Mouse (Mus musculus) erythroblast, adult 5-6 weeks (primary cell): ENCODE data around the gene Nans. TPM values are rescaled to one million over a fixed set of nuclear protein-coding genes. Genes with fewer than 3 reads are reported as not detected.

Experiments
- ATAC-seq: replicated peaks from 2 replicates; pipeline ENCODE4 v1.8.0; 2016; ENCODE audit warnings: moderate number of reproducible peaks, mild to moderate bottlenecking, moderate TSS enrichment, inconsistent platforms; ENCODE audit not compliant: poor library complexity, low FRiP score, severe bottlenecking
- total RNA-seq, 2 experiments: library from RNA; stranded (forward) in 1 of 2; stranded (reverse) in 1 of 2; fragments of 150-400 nt in 1 of 2; fragments of 200-764, 138-1000 nt in 1 of 2; gene quantifications; 2 replicates each; pipeline versions ENCODE4 v1.2.3 to v1.2.4; 2015 to 2017; ENCODE audit warnings: low replicate concordance in 2 of 2

The Nans gene
- total RNA-seq (2015; ENCODE audit: low replicate concordance) (17.3 and 25.7 TPM in 2 replicates), total RNA-seq (2017; ENCODE audit: low replicate concordance) (13.1 and 16.7 TPM in 2 replicates)

GRCm38 (mm10) chr4:46489028-46489925, at the start of gene Nans:
Gene Nans, plus strand, starts transcription at chr4:46489248.
- peak; percentile 97 for ATAC-seq

- no peak for ATAC-seq
Observed at GRCm38 (mm10) chr4:46442501-46442900, 46.5 kb upstream of the Nans start.

- no peak for ATAC-seq
Observed at GRCm38 (mm10) chr4:46445237-46445945, 43.7 kb upstream of the Nans start.

DNA sequence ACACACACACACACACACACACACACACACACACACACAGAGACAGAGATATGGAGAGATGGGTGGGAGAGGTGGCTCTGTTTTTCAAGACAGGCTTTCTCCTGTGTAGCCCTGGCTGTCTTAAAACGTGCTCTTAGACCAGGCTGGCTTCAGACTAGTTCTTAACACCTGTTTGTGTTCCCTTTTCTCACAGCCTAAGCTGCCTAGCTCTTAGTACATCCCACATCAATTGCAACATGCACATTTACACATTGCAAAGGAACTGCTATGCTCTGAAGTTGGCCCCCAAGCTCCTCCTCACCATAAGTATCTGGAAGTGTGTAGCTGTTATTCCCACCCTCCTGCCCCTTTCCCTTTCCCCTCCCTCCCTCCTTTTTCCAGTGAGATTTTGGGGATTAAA, 41.6 kb upstream of the Nans start:
- ATAC-seq: no peak

DNA sequence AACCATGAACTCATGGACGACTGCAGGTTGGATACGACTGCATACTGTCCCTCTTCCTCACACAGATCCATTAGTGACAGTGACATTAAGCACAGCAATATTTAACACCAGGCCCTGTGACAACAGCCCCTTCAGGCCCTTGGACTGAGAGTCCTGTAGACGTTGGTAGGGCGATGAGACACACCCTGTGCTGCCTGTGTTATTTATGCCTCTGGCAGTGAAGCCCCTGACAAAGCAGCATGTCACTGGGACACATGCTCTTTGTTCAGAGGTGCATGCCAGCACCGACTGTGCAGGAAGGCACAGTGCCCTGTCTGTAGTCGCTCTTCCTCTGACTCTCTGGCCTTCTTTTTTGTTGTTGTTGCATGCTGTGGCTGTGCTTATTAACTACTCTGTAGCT, 40.2 kb upstream of the Nans start:
- ATAC-seq: 0 out of 2 replicates have a peak, but pooled peaks have one; percentile 5

- ATAC-seq: no peak
Observed at GRCm38 (mm10) chr4:46450020-46450518, 39.0 kb upstream of the Nans start.

- peak; percentile 71 for ATAC-seq
Observed at GRCm38 (mm10) chr4:46450519-46451131, 38.4 kb upstream of the Nans start, which contains the start of gene Anp32b. Gene Anp32b, plus strand, starts transcription at chr4:46450902.

DNA sequence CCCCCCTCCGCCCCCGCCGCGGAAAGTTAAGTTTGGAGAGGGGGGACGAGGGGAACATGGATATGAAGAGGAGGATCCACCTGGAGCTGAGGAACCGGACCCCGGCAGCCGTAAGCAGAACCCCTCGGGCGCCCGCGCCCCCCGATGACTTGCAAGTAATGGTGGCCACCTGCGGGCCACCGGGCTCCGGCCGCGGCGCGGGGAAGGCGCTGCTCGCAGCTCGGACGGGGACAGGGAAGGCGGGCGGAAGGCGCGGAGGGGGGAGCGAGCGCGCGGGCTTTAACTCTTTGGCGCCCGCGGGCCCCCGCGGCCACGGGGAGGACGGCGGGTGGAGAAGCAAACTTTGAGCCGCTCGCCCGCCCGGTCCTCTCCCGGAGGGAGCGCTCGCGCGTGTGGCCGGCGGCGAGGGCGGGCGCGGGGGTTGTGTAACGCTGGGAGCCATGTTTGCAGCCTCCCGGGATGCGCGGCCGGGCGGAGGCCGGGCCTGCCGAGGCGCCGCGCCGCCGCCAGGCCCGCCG, 37.7 kb upstream of the Nans start:
- ATAC-seq: no peak

GRCm38 (mm10) chr4:46451758-46452480, 37.1 kb upstream of the Nans start:
- no peak for ATAC-seq

DNA sequence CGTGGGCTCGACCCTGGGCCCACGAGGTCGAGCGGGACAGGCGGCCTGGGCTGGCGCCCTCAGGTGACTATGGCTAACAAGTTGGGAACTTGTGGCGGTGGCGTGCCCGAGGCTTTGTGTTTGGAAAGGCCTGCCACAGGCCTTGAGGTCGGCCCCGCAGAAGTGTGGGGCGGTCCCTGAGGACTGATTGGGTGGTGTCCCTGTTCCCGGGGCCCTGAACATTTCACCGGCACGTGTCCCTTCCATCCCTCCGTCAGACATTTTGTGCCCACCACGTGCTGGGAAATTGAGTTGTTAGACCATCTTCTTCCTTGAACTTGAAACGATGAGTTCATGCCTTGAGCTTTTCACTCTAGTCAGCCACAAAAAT, 36.6 kb upstream of the Nans start:
- peak; percentile 51 for ATAC-seq

GRCm38 (mm10) chr4:46452855-46453719, 36.0 kb upstream of the Nans start:
- no peak for ATAC-seq

GRCm38 (mm10) chr4:46454097-46454864, 34.8 kb upstream of the Nans start:
- peak; percentile 54 for ATAC-seq

DNA sequence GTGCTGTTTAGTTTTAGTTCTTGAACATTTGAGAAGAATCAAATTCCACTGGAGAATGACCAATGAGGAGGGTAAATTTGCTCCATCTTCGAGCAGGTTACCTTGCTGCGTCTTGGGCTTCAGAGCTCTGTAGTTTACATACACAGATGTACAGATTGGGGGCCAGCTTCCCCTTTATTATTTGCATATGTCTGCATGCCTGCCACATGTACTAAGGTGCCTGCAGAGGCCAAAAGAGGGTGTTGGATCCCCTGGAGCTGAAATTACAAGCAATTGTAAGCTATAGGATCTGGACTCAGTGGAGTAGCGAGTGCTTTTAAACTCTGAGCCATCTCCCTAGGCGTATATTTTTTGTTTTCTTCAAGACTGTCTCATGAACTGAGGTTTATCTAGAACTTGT, 32.3 kb upstream of the Nans start:
- no peak for ATAC-seq

DNA sequence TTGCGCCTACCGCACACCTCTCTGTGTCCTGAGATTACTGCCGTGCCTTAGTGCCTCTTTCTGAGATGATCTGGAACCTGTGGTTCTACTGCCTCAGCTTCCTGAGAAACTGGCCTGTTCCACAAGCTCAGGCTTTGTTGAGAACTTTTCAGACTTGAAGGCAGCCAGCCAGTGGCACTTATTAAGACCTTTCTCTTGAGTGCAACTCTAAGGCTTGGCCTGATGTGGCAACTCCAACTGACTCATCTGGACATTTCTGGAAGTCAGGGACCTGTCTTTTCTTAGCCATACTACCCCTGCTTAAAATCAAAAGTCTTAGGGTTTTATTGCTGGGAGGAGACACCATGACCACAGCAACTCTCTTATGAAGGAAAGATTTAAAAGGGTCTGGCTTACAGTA, 31.9 kb upstream of the Nans start:
- ATAC-seq: no peak

- no peak for ATAC-seq
Observed at GRCm38 (mm10) chr4:46458411-46458810, 30.6 kb upstream of the Nans start.

DNA sequence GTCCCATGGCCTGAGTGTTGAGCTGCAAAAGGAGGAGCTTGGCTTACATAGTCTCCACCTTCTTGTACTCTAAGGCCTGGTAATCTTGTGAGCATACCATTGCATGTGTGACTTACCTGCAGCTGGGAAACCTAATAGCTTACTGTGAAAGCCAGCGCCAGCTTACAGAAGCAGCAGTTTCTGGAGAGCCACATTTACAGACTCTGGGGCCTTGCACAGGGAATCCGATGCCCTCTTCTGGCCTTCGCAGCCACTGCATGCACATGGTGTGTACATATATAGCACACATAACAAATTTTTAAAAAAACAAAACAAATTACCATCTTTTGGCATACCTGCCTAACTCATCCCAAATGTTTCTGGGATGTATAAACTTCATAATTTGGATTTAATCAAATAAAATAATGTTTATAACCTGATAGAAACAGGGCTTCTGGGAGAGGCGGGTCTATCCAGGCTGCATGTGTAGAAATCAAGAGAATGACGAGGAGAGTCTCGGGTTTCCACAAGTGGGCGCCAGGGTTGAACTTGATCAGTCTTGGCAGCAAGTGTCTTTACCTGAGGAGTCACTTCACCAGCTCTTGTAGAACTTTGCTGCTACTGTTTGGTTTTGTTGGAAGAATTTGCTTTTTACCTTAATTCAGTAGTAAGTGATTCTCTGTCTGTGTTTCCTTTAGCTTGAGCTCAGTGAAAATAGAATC, 25.8 kb upstream of the Nans start:
- ATAC-seq: peak; percentile 77

DNA sequence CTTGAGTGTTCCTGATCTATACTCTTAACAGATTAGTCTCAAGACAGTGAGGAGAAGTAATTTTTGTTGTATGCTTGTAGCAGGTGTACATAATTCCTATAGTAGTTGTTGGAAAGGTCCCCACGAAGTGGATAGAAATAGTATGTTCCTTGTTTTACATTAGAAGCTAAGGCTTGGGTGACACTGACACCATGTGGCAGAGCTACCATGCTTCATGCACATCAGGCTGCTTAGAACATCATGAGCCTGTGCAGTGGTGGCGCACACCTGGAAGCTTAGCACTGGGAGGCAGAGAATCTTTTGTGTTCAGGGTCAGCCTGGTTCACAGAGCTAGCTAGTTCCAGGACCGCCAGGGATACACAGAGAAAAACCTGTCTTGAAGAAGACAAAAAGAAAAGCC, 23.3 kb upstream of the Nans start:
- ATAC-seq: no peak
